26 mouse cellular contexts compared by ENCODE assay signal in genomic region chr11:74583824-74584349, GRCm38 (mm10). TPM values are rescaled to one million over a fixed set of nuclear protein-coding genes. Genes with fewer than 3 reads are reported as not detected.
DNase-seq lines count a peak whose midpoint lies in the region; ATAC-seq and TF ChIP-seq lines count a peak whose summit lies in the region.
"Had no signal": no experiment of that assay in that cellular context is flagged by ENCODE, and none has a peak within 500 bp of the region (broad histone marks: within the 10 kb centered on the region; RNA-seq: fewer than 3 reads in every experiment).

No protein-coding gene starts in this region.

- no peak for TF ChIP-seq CTCF in liver, postnatal 0 days (IDR thresholded peaks at IDR 0.05; ENCODE audit: low read depth)

- no peak for ATAC-seq in liver, postnatal 0 days
- peak; percentile 62 for ATAC-seq in liver, embryonic 13.5 days (ENCODE audit: low read depth)
- ATAC-seq in megakaryocyte progenitor cell, adult 5-6 weeks (replicated peaks; ENCODE audit: poor library complexity), result peak; percentile 54
- ATAC-seq: activated CD4-positive, CD25-positive, alpha-beta regulatory T cell, adult 4 months; forebrain, embryonic 14.5 days; forebrain, postnatal 0 days had no signal

- no peak overlapping the region for H3K4me3 ChIP-seq in liver, postnatal 0 days (ENCODE audit: low read depth, low read length)
- no peak overlapping the region for H3K4me3 ChIP-seq in liver, embryonic 13.5 days (replicated peaks)
- H3K4me3 ChIP-seq: embryonic facial prominence, embryonic 12.5 days; embryonic facial prominence, embryonic 15.5 days; gastrocnemius, adult 2 months; heart, adult 2 months; heart, embryonic 10.5 days; heart, embryonic 13.5 days; hindbrain, embryonic 15.5 days had no signal

- peak; percentile 25 for DNase-seq in cerebellum, adult 11-12 months
- DNase-seq in cerebellum, adult 8-10 months, result no peak
- peak; percentile 44 for DNase-seq in liver
- DNase-seq in liver, postnatal 0 days, result no peak
- DNase-seq in liver, embryonic 13.5 days, result no peak
- no peak for DNase-seq in gastrocnemius, postnatal 4 days (ENCODE audit: low spot score in 2 of 2)
- no peak for DNase-seq in right cerebral cortex, postnatal 14 days
- DNase-seq: adrenal gland, adult 8-10 months; adrenal gland, postnatal 25 days; cerebellum, adult 18-20 months; cerebellum, postnatal 25 days; forebrain, postnatal 0 days; gastrocnemius, adult 2 months; gastrocnemius, postnatal 14 days; heart, adult 2 months; heart, postnatal 14 days; heart, postnatal 4 days had no signal

- H3K4me2 ChIP-seq in liver, postnatal 0 days (ENCODE audit: low read depth, low read length), result no peak overlapping the region
- H3K4me2 ChIP-seq in liver, embryonic 13.5 days, result no peak overlapping the region
- H3K4me2 ChIP-seq: embryonic facial prominence, embryonic 12.5 days; embryonic facial prominence, embryonic 15.5 days; heart, embryonic 13.5 days; hindbrain, embryonic 15.5 days had no signal

- no peaks in the 10 kb centered on the region for H3K36me3 ChIP-seq in liver, postnatal 0 days (replicated peaks; ENCODE audit: insufficient read depth, low read length)
- H3K36me3 ChIP-seq in liver, embryonic 13.5 days, result no peaks in the 10 kb centered on the region
- H3K36me3 ChIP-seq: embryonic facial prominence, embryonic 12.5 days; embryonic facial prominence, embryonic 15.5 days; heart, embryonic 10.5 days; heart, embryonic 13.5 days; hindbrain, embryonic 15.5 days had no signal

- no peaks in the 10 kb centered on the region for H3K4me1 ChIP-seq in liver, postnatal 0 days (ENCODE audit: insufficient read depth)
- peaks cover 38% of the 10 kb centered on the region for H3K4me1 ChIP-seq in liver, embryonic 13.5 days (replicated peaks)
- H3K4me1 ChIP-seq: embryonic facial prominence, embryonic 12.5 days; embryonic facial prominence, embryonic 15.5 days; heart, embryonic 10.5 days; heart, embryonic 13.5 days had no signal

- TF ChIP-seq EP300 in liver, postnatal 0 days (IDR thresholded peaks at IDR 0.05; ENCODE audit: low read depth), result no peak

- WGBS in liver, postnatal 0 days (ENCODE audit: insufficient replicate concordance), result 65% methylated on average over 7 of the region's 7 CpGs
- 38% methylated on average over 7 of the region's 7 CpGs for WGBS in liver, embryonic 13.5 days (ENCODE audit: insufficient replicate concordance)

- no peaks in the 10 kb centered on the region for H3K9me3 ChIP-seq in liver, postnatal 0 days (ENCODE audit: low read length)
- H3K9me3 ChIP-seq in liver, embryonic 13.5 days (replicated peaks), result no peaks in the 10 kb centered on the region
- H3K9me3 ChIP-seq: embryonic facial prominence, embryonic 12.5 days; embryonic facial prominence, embryonic 15.5 days; heart, embryonic 10.5 days; heart, embryonic 13.5 days; hindbrain, embryonic 15.5 days had no signal

- H3K9ac ChIP-seq in liver, postnatal 0 days (replicated peaks), result no peak overlapping the region
- no peak overlapping the region for H3K9ac ChIP-seq in liver, embryonic 13.5 days
- H3K9ac ChIP-seq: embryonic facial prominence, embryonic 12.5 days; embryonic facial prominence, embryonic 15.5 days; forebrain, postnatal 0 days; heart, embryonic 13.5 days; hindbrain, embryonic 15.5 days had no signal

- H3K27me3 ChIP-seq in liver, postnatal 0 days (ENCODE audit: insufficient read depth, low read length), result peaks cover 15% of the 10 kb centered on the region
- H3K27me3 ChIP-seq in liver, embryonic 13.5 days, result peaks cover 47% of the 10 kb centered on the region

- no peak overlapping the region for H3K27ac ChIP-seq in liver, postnatal 0 days (ENCODE audit: low read depth)
- H3K27ac ChIP-seq in liver, embryonic 13.5 days, result no peak overlapping the region
- H3K27ac ChIP-seq: embryonic facial prominence, embryonic 12.5 days; embryonic facial prominence, embryonic 15.5 days; gastrocnemius, adult 2 months; heart, adult 2 months; heart, embryonic 10.5 days; heart, embryonic 13.5 days; hindbrain, embryonic 15.5 days had no signal

RNA-seq across cellular contexts. Expression of gene Rap1gap2, which starts 26.8 kb away (rescaled TPM):
- 0.75 and 0.84 TPM in 2 replicates for polyA plus RNA-seq in liver, postnatal 0 days (2015; fragmentation: Nextera tagmentation; extraction: Ambion mirVana)
- 0.77 and 0.82 TPM in 2 replicates for polyA plus RNA-seq in liver, embryonic 13.5 days (2015; fragmentation: Nextera tagmentation; extraction: Ambion mirVana)
- 1.1 and 1.4 TPM in 2 replicates for total RNA-seq in megakaryocyte progenitor cell, adult 5-6 weeks (2015)
- 1.3 TPM in 2 replicates for total RNA-seq in megakaryocyte progenitor cell, adult 5-6 weeks (2017)
- 10 to 100 TPM; 16.9 to 18.0 TPM for total RNA-seq in gastrocnemius, postnatal 4 days (2021)

RNA-seq across cellular contexts. Expression of gene Ccdc92b, which starts 35.5 kb away (rescaled TPM):
- polyA plus RNA-seq in liver, postnatal 0 days (2015; fragmentation: Nextera tagmentation; extraction: Ambion mirVana), result 2.2 and 2.6 TPM in 2 replicates
- polyA plus RNA-seq in liver, embryonic 13.5 days (2015; fragmentation: Nextera tagmentation; extraction: Ambion mirVana), result 7.6 and 8.3 TPM in 2 replicates
- total RNA-seq in megakaryocyte progenitor cell, adult 5-6 weeks (2015), result 0.05 TPM in 1 of 2 replicates, not detected in the other
- 0.10 TPM in 1 of 2 replicates, not detected in the other for total RNA-seq in megakaryocyte progenitor cell, adult 5-6 weeks (2017)
- total RNA-seq in gastrocnemius, postnatal 4 days (2021), result under 1 TPM; 0.41 to 0.49 TPM
- total RNA-seq: common myeloid progenitor, adult 5-6 weeks had no signal
- polyA plus RNA-seq: activated CD4-positive, CD25-positive, alpha-beta regulatory T cell, adult 4 months had no signal

Comparison
In these comparisons a context has a peak if more than half of its experiments do, and no peak if none do; other contexts are left out.
1. DNase-seq: peak in cerebellum, adult 11-12 months (single experiment) and liver (single experiment); none in cerebellum, adult 8-10 months (single experiment), liver, postnatal 0 days (single experiment), liver, embryonic 13.5 days (single experiment), gastrocnemius, postnatal 4 days (0 of 2) and right cerebral cortex, postnatal 14 days (single experiment).
2. RNA of gene Rap1gap2, which starts 26.8 kb away (total RNA-seq): 16.9 to 18.0 TPM in gastrocnemius, postnatal 4 days; 1.1 to 1.4 TPM in megakaryocyte progenitor cell, adult 5-6 weeks; every median in the first group is over 4 times any median in the second.